Mouse (Mus musculus): ENCODE data around the gene Pnmal1. TPM values are rescaled to one million over a fixed set of nuclear protein-coding genes. Genes with fewer than 3 reads are reported as not detected.
A peak's percentile ranks its signal among the peaks of the same experiment; 100 is the strongest.

The Pnmal1 gene
- total RNA-seq (2014; rRNA removed) = 53.4 and 64.8 TPM in 2 replicates
- polyA plus RNA-seq (2015; fragmentation: Nextera tagmentation; extraction: Ambion mirVana) = 51.1 and 61.5 TPM in 2 replicates

- Histone ChIP-seq H3K27me3 (ENCODE audit: insufficient read depth, low read length) (no peaks in the 10 kb centered on the region), H3K4me1 (ENCODE audit: insufficient read depth) (peaks cover 30% of the 10 kb centered on the region), H3K36me3 (ENCODE audit: insufficient read depth) (no peaks in the 10 kb centered on the region), H3K9ac (peak within 1 kb of the TSS; percentile 54), H3K27ac (ENCODE audit: low read depth, low read length) (peak within 1 kb of the TSS; percentile 90), H3K9me3 (ENCODE audit: low read length) (no peaks in the 10 kb centered on the region), H3K4me2 (ENCODE audit: low read depth) (peak within 1 kb of the TSS; percentile 61), H3K4me3 (ENCODE audit: low read depth, low read length) (peak within 1 kb of the TSS; percentile 36)
- ATAC-seq (peak; percentile 91), DNase-seq (peak; percentile 96)
- TF ChIP-seq CTCF (IDR thresholded peaks at IDR 0.05; ENCODE audit: low read depth) = no peak
- WGBS = 12% methylated on average over 17 of the region's 17 CpGs
Observed at GRCm38 (mm10) chr7:16959539-16960187, at the start of gene Pnmal1. Gene Pnmal1, plus strand, starts transcription at chr7:16959679.

GRCm38 (mm10) chr7:16909909-16910308 is 49.6 kb upstream of the Pnmal1 start:
- Histone ChIP-seq H3K27ac (ENCODE audit: low read depth, low read length) (no peak overlapping the region), H3K4me1 (ENCODE audit: insufficient read depth) (no peaks in the 10 kb centered on the region), H3K9me3 (ENCODE audit: low read length) (no peaks in the 10 kb centered on the region), H3K36me3 (ENCODE audit: insufficient read depth) (peaks cover 16% of the 10 kb centered on the region), H3K27me3 (ENCODE audit: insufficient read depth, low read length) (no peaks in the 10 kb centered on the region), H3K9ac (no peak overlapping the region), H3K4me3 (ENCODE audit: low read depth, low read length) (no peak overlapping the region), H3K4me2 (ENCODE audit: low read depth) (no peak overlapping the region)
- TF ChIP-seq CTCF (IDR thresholded peaks at IDR 0.05; ENCODE audit: low read depth) = no peak
- WGBS = 58% methylated on average over 10 of the region's 10 CpGs
- DNase-seq = no peak
- no peak for ATAC-seq

GRCm38 (mm10) chr7:16911904-16912303 is 47.6 kb upstream of the Pnmal1 start:
- Histone ChIP-seq H3K36me3 (ENCODE audit: insufficient read depth) (peaks cover 36% of the 10 kb centered on the region), H3K27me3 (ENCODE audit: insufficient read depth, low read length) (no peaks in the 10 kb centered on the region), H3K4me3 (ENCODE audit: low read depth, low read length) (no peak overlapping the region), H3K4me2 (ENCODE audit: low read depth) (no peak overlapping the region), H3K9ac (no peak overlapping the region), H3K4me1 (ENCODE audit: insufficient read depth) (no peaks in the 10 kb centered on the region), H3K9me3 (ENCODE audit: low read length) (no peaks in the 10 kb centered on the region), H3K27ac (ENCODE audit: low read depth, low read length) (no peak overlapping the region)
- TF ChIP-seq CTCF (IDR thresholded peaks at IDR 0.05; ENCODE audit: low read depth) = no peak
- 94% methylated on average over 3 of the region's 3 CpGs for WGBS
- ATAC-seq = no peak
- DNase-seq = no peak

GRCm38 (mm10) chr7:16912360-16912759 is 47.1 kb upstream of the Pnmal1 start:
- TF ChIP-seq CTCF (IDR thresholded peaks at IDR 0.05; ENCODE audit: low read depth) = no peak
- no peak for DNase-seq
- Histone ChIP-seq H3K4me2 (ENCODE audit: low read depth) (no peak overlapping the region), H3K36me3 (ENCODE audit: insufficient read depth) (peaks cover 40% of the 10 kb centered on the region), H3K9ac (no peak overlapping the region), H3K9me3 (ENCODE audit: low read length) (no peaks in the 10 kb centered on the region), H3K27me3 (ENCODE audit: insufficient read depth, low read length) (no peaks in the 10 kb centered on the region), H3K27ac (ENCODE audit: low read depth, low read length) (no peak overlapping the region), H3K4me1 (ENCODE audit: insufficient read depth) (no peaks in the 10 kb centered on the region), H3K4me3 (ENCODE audit: low read depth, low read length) (no peak overlapping the region)
- no peak for ATAC-seq
- WGBS = 89% methylated on average over 6 of the region's 6 CpGs

GRCm38 (mm10) chr7:16913806-16914452 is 45.5 kb upstream of the Pnmal1 start:
- H3K27ac ChIP-seq (ENCODE audit: low read depth, low read length) = no peak overlapping the region

GRCm38 (mm10) chr7:16914453-16915343 is 44.8 kb upstream of the Pnmal1 start:
- no peak for TF ChIP-seq CTCF (IDR thresholded peaks at IDR 0.05; ENCODE audit: low read depth)
- Histone ChIP-seq H3K9me3 (ENCODE audit: low read length) (no peaks in the 10 kb centered on the region), H3K27ac (ENCODE audit: low read depth, low read length) (no peak overlapping the region)

More at GRCm38 (mm10) chr7:16913806-16914452, 45.5 kb upstream of the Pnmal1 start:
- Histone ChIP-seq H3K36me3 (ENCODE audit: insufficient read depth) (peaks cover 55% of the 10 kb centered on the region), H3K4me2 (ENCODE audit: low read depth) (no peak overlapping the region), H3K9me3 (ENCODE audit: low read length) (no peaks in the 10 kb centered on the region), H3K4me3 (ENCODE audit: low read depth, low read length) (no peak overlapping the region), H3K27me3 (ENCODE audit: insufficient read depth, low read length) (no peaks in the 10 kb centered on the region), H3K4me1 (ENCODE audit: insufficient read depth) (no peaks in the 10 kb centered on the region), H3K9ac (no peak overlapping the region)
- DNase-seq (peak; percentile 84), ATAC-seq (peak; percentile 79)
- WGBS = 37% methylated on average over 10 of the region's 10 CpGs
- TF ChIP-seq CTCF (IDR thresholded peaks at IDR 0.05; ENCODE audit: low read depth) = peak; percentile 87

More at GRCm38 (mm10) chr7:16914453-16915343, 44.8 kb upstream of the Pnmal1 start:
- Histone ChIP-seq H3K27me3 (ENCODE audit: insufficient read depth, low read length) (no peaks in the 10 kb centered on the region), H3K4me3 (ENCODE audit: low read depth, low read length) (no peak overlapping the region), H3K4me2 (ENCODE audit: low read depth) (no peak overlapping the region), H3K9ac (no peak overlapping the region), H3K4me1 (ENCODE audit: insufficient read depth) (no peaks in the 10 kb centered on the region), H3K36me3 (ENCODE audit: insufficient read depth) (peaks cover 61% of the 10 kb centered on the region)
- WGBS = 83% methylated on average over 18 of the region's 18 CpGs
- DNase-seq (no peak), ATAC-seq (no peak; the same call in 1 of the 2 replicates)

Measured in forebrain, postnatal 0 days (tissue).